Mouse (Mus musculus) left cerebral cortex, adult 18-20 months (tissue): Measurements from ENCODE around the gene Gm16223. TPM values are rescaled to one million over a fixed set of nuclear protein-coding genes. Genes with fewer than 3 reads are reported as not detected.
A peak's percentile ranks its signal among the peaks of the same experiment; 100 is the strongest.

Experiments
- DNase-seq, 2 experiments: peaks; one replicate each; pipeline ENCODE4 v3.0.0; 2021 to 2022; ENCODE audit warnings: low spot score in 2 of 2, mixed read lengths in 1 of 2
- long read RNA-seq, 2 experiments: library from polyadenylated mRNA; stranded (forward); transcript quantifications; one replicate each; pipeline ENCODE4 v2.0.0; 2021
- total RNA-seq, 2 experiments: library from RNA; stranded (reverse); gene quantifications; 2 replicates each; pipeline ENCODE4 v1.2.3; 2021

Gm16223 gene
- not detected for total RNA-seq
- long read RNA-seq, experiment 1 = 0 reads
- long read RNA-seq, experiment 2 = 0 reads

DNA sequence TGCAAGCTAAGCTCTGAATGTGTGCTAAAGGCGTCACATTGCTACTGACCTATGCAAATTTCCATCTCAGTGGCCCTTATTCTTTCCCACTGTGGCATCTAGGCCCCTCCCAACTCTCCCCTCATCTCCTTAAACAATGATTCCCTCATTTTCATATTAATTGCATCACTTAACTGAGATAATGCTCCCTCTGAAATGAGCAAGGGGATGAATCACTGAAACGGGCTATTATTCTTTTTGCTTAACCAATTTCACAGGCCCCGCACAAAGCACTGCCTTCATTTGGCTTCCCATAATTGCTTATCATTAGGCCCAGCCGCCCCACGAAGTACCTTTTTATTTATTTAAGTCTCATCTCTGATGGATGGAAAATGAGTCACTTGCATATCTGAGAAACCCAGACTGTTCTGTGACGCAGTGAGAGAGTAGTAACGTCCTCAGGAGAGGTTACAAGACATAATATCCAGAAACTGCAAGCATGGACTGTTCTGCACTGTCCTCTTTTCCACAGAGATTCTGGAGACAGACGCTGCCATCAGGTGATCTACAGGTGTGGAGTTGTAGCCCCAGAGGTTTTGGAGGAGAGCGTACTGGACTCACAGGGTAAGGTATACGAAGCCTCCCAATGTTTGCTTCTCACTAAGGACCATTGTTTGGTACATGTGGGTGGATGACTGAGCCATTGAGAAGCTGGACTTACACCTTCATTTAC, at the start of gene Gm16223:
Gene Gm16223 (plus strand): TSS at position 485 of the 712 bp plus-strand sequence.
- DNase-seq = no peak

DNA sequence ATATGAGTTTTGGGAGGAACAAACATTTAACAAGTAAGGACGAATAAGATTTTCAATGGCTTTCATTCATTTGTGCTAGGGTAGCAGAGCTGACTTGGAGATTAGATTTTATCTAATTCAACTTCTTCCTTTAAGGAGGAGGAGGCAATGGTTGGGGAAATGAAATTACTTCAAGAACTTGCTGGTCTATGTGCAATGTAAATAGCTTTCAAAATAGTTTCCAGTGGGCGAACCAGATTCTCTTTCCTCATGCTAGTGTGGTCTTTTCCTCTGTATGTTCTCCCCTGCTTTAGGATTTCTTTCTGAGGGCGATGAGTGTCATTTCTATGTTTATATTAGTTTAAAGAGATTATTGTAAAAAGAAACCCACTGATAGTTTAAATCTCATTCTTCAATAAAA, 45.7 kb upstream of the Gm16223 start:
- DNase-seq = no peak

DNA sequence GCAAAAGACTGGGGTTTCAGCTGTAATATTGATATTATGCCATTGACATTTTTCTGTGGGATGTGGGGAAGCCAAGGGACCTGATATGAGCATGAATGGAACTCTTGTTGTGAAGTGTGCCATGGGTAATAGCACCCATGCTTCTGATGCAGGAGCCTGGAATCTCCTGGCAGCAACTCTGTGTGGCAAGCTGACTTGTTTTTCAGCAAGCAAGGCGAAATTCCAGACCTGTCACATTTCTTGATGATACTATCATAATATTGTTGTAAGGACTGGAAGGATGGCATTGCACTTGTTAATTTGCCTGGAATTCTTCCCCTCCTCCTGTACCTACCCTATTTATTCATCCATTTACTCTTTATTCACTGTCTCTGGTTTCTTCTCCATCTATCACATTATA, 44.2 kb upstream of the Gm16223 start:
- DNase-seq = no peak

DNA sequence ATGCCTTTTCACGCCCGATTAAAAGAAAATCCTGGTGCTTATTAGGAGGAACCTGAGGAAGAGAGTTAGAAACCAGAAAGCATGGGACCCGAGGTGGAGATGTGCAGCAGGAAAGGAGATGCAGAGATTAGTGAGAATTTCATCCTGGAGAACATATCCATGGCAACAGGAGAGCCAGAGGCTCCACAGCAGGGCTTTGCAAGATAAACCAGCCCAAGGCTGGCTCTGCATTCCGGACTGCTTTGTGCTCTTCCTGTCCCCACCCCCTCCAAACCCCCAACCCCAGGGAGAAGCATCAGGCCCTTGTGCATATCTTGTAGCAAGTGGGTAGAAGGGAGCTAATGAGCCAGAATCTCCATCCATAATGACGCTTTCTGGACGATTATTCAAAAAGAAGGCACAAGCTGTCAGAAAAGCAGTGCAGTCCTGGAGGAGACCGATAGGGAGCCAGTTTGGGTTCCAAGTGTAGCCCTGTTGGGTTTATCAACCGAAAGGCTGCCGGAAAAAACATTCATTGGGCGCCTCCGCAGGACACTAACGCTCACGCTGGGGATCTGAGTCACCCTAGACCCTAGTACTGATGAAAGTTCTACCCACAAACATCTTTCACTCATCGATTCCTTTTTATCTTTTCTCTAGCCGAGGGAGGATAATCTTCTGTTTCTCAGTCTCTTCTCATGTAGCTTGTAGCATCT, 31.2 kb upstream of the Gm16223 start:
- DNase-seq = peak in 1 of 2 experiments; percentile 2

DNA sequence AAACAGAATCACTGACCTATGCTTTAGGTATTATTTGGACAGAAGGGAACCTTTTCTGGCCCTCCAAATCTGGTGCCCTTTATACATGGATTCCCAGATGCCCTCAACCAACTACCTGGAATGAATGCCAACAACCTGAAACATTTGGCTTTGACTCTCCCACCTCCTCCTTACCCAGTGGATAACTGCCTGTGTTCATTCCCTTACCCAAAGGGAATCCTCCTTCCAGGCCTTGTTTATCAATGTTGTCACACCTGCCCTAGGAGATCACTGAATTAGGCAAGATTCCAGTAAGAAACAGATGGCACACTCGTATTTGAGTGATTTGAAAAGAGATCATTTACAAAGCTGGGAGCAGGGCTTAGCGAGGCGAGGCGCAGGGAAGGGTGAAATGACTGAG, 13.1 kb upstream of the Gm16223 start:
- DNase-seq = no peak

DNA sequence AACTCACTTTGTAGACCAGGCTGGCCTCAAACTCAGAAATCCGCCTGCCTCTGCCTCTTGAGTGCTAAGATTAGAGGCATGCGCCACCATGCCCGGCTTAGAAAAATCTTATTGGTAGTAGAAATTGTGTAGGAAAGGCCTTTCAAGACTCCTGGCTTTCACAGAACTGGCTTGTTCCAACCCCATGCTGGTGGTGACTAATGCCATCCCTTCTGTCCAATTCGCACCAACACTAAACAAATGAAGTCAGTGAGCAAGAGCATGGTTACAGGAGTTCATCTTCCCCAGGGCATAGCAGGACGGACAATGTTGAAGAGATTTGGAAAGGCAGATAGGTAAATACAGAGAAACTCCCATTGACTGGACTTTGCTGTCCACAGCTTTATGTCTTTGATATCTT, 12.6 kb upstream of the Gm16223 start:
- DNase-seq = no peak

DNA sequence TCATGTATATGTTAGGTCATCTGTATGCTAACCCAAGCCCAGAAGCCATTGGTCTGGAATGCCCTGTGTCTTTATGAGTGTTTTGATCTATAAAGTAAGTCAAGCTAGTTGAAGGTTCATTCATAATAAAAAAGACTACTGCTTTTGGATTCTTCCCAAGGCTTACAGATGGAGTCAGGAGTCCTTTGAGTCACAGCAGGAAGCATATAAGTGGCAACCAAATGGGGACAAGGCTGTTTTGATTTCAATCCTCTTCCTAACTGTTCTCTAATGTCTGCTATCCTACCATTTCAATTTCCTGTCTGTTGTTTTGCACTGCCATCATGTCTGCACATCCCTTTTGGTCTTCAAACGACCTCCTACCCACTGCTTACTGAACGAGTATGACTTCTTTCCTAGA, 2.7 kb upstream of the Gm16223 start:
- DNase-seq = peak in 1 of 2 experiments; percentile 1

DNA sequence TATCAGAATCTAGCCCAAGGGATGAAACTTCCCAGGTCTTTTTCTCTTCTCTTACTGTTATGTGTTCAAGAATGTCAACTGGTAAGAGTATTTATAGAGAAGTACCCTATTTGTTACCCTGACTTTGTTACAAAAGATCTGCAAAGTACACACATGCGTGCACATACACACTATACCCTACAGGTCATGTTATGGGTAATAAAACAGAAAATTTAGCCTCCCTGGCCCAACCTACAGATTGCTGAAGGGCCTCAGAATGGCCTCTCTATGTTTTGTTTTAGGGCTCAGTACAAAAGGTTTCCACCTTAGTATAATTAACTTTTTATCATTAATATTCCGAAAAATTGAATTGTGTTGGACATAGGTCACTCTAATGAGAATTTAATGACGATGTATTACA, 685 bp upstream of the Gm16223 start:
- no peak for DNase-seq

DNA sequence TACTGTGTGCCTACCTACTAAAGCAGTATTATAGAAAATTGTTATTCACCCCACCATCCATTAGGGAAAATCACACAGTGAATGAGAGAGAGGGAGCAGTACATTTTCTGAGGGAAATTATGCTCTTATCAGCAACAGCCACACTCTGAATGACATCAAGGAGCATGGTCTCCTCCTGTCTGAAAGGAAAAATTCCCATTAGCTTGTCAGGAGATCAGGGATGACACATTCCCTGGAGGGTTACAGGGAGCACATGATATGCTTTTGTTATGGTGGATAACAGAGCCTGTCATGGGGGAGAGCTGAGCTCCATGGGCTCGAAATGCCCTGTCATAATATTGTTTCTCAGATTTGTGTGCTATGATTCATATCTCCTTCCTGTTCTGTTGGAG, 424 bp downstream of the Gm16223 start:
- DNase-seq = no peak

DNA sequence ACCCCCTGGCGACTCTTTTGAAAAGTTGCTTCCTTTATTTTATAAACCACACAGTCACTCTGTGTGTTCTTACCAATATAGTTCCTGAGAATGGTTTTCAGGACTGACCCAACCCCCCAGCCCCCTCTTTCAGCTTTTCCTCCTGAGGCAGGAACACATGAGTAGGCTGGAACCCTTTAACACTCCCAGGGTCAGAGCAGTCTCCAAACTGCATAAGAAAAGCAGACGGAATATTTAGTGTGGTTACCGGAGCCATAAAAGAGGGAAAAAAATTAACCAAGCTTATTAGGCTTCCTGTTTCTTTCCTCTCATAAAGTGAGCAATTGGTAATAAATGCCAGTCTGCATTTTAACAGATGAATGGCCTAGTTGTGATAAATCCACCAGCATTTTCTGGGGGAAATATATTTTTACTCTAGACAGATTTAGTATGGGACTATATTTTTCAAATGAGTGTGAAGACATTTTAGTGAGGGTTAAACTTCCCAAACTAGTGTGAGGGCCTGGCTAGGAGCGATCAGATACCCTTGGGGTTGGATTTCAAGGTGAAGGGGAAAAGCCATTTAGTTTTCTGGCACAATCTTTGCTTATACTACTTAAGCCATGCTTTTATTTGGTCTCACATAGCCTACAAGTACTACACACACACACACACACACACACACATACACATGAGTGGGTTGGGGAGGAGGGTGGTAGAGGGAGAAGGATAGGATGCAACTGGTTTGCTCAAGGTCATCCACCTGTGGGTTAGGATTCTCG, 49.0 kb downstream of the Gm16223 start:
- no peak for DNase-seq

DNA sequence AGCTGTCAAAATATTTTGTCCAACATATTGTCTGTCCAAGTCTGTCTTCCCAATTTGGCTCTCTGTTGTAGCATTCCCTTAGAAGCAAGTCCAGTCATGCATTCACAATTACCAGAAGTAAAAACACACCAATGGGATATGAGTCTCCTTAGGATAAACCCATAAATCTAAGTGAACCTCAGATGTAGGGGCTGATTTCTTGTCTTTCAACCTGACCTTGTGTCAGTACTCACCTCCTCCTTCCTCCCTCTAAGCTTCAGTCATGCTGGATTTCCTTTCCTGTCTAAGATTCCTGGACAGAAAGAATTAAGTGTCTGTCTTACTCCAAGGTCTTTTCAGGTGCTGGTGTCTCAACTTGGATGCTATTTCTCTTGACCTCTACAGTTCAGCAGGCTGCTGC, 57.8 kb downstream of the Gm16223 start:
- no peak for DNase-seq

DNA sequence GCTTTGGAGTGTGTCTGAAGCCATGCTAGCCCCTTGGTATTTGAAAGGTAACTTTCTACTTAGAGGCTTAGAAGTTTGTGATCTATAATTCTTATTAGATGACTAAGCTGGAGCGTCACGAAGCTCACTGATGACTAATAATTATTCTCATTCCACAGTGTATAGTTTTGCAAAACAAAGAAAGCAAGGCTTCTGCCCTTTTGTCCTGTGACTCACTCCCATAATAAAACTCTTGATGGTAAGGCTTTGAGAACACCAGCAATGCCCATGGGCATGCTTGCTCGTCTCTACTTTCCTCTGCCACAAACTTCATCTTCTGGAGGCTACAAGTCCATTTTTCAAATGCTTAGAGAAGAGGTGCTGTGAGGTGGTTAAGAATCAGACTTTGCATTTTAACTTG, 87.9 kb downstream of the Gm16223 start:
- DNase-seq = no peak

DNA sequence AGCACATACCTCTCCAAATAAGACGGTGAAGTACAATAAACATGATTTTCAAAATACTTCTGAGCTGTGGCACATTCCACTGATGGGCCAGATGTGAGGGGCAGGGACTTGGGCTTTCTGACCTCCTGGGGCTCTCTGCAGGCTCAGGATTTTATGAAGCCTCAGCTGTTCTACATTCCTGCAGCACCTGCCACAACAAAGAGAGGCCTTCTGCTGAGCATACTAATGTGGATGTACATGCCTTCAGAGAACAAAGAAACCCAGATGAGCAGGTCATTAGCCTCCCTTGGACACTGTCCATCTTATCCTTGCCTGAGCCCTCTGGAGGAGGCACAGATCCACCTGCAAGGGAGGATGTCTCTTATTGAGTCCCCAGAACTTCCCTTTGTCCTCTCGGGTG, 97.0 kb downstream of the Gm16223 start:
- DNase-seq = no peak

DNA sequence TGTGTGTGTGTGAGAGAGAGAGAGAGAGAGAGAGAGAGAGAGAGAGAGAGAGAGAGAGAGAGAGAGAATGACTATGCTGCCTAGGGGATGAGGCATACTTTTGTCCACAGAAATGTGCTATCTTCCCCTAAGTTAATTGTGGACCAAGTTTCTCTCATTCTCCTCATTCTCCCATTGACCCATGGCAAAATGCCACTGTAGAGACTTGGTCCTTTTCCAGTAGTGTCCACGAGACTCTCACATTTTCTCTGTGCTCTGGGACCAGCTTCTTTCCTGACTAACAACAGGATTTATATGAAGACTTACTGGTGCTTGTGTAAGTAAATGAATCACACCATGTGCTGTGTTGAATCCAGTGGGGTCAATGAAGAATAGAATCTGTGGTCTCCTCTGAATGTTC, 98.6 kb downstream of the Gm16223 start:
- DNase-seq = no peak

DNA sequence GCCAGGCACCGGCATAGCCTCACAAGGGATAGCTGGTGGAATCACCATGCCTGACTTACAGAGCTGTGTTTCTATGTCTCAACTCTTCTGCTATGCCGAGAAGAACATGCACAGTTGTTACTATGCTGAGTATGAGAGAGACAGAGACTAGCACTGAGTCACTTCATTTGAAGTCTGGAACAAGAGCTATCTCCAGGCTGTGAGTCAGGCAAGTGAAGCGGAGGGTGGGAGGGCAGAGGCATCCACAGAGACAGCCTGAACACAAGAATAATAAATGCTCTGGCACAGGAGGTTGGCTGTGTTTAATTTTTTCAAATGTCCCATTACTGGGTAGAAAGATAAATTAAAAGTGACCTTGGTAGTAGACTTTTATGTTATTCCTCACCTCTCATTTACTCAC, 100.3 kb downstream of the Gm16223 start:
- DNase-seq = peak; percentile 30 to 48

DNA sequence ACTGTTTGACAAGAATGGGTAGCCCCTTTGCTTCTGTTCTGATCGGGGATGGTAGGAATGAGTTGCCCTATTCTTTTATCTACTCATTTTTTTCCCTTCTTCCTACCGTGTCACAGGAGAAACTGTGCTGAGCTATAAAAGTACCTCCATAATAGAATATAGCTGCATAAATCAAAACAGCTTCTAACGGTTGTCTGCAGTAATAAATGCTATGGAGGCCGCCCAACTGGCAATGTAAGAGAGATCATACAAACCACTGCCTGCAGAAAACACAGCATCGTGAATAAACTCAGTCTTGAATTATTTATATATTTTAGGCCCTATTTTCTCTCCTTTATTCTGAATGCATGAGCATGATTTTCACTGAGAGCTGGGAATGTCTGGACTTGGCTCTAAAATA, 101.0 kb downstream of the Gm16223 start:
- no peak for DNase-seq

DNA sequence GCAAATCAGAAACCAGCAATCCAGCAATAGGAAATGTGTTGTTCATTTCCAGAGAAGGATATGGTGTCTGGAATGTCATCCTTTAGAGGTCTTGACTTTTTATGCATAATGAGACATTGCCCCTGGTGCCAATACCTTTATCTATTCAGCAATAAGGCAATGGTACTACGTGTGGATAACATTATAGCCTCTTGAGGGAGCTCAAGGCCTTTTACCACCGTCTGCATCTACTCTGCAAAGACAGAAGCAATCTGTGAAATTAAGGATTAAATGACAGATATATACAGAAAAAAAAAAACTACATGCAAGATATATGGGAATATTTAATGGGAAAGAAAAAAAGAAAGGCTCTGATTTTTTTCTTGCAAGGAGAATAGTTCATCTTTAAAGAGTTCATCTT, 106.3 kb downstream of the Gm16223 start:
- DNase-seq = no peak

DNA sequence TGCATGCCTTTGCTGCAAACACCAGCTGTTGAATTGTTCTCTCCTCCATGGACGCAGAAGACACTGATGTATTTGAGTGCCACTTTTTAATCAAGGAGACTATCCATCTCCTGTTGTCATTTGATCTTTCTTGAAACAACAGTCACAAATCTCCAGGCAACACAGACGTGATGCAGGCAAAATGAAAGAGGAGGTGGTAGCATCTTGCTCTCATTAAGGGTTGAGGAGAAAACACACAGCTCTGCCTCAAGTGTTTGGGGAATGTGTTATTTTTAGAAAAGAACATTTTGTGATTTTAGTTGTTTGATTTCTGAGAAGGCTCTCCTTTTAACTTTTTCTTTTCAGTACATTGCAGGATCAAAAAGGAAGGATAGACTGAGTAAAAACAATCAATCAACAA, 107.7 kb downstream of the Gm16223 start:
- no peak for DNase-seq

DNA sequence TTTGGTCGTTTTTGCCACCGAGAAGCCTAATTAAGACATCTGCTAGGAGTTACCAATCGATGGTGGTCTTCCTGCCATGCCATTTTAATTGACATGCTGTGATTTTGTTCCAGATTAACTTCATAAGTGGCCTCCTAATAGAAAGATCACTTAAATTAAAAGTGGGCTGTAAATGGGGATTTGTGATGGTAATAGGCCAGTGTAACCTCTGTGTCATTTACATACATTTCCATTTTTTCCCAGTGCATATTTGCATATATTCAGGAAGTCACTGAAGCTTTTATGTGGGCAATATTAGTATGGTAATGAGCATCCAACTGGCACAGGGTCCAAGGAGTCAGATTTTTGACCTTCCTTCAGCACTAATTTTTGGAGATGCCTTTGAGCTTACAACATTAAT, 130.7 kb downstream of the Gm16223 start:
- no peak for DNase-seq

DNA sequence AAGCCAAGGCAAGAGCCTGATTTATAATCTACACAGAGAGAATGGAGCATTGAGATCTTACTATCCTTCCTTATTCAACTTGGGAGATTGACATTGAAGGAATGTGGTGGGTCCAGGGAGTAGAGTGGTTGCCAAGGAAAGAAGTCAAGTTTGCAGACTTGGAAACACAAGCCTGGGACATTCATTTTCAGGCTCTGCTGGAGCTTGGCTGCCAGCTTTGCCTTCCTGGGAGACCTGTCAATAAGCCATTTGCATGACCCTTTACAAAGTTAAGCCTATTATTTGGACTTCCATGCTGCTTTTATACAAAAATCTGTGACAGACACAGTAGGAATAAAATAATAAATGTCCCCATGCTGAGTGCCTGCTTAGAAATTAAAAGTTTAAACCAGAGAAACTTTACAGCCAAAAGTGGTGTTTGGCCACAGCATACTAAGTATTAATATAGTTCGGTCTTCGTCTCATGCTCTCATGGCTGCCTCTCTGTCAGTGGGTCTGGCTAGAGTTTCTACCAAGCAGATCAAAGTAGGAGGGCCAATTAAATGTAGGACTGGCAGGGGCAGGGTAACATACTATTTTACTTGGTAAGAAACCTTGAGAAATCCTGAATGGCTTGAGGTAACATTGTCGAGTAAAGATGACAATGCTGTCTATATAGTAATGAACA, 139.8 kb downstream of the Gm16223 start:
- DNase-seq = no peak

DNA sequence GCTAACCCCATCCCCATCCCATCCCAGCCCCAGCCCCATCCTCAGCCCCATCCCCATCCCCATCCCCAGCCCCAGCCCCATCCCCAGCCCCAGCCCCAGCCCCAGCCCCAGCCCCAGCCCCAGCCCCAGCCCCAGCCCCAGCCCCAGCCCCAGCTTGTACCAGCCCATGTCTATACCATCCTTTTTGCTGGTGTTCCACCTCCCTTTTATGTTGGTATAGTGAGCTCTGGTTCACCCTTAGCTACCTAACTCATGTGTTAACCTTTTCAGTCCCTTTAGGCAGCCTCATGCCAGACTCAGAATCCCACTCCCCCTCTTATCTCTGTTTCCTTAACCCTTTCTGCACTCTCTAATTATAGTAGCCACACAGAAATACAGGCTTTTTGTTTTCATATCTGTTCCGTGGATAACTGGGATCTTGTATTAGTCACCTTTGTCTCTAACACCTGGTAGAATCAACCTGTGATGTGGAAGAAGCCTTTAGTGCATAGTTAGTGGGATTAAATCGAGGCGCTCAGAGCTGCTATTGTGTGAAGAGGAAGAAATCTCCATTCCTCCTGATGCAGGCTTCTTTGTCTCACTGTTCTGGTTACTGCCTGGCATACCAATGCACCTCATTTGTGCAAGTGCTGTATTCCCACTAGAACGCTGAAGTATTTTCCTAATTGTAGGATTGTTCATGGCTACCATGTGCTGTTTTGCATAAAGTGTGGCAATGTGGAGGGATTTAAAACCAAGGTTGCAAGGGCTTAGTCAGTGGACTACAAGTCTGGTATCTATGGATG, 144.0 kb downstream of the Gm16223 start:
- DNase-seq = no peak
